Mouse (Mus musculus) liver (tissue): Measurements from ENCODE around the gene Tshz3.

ENCODE experiments used
- DNase-seq: peaks from one replicate; pipeline ENCODE4 v3.0.0-alpha.2; 2020; ENCODE audit warnings: mixed read lengths

The Tshz3 gene

DNA sequence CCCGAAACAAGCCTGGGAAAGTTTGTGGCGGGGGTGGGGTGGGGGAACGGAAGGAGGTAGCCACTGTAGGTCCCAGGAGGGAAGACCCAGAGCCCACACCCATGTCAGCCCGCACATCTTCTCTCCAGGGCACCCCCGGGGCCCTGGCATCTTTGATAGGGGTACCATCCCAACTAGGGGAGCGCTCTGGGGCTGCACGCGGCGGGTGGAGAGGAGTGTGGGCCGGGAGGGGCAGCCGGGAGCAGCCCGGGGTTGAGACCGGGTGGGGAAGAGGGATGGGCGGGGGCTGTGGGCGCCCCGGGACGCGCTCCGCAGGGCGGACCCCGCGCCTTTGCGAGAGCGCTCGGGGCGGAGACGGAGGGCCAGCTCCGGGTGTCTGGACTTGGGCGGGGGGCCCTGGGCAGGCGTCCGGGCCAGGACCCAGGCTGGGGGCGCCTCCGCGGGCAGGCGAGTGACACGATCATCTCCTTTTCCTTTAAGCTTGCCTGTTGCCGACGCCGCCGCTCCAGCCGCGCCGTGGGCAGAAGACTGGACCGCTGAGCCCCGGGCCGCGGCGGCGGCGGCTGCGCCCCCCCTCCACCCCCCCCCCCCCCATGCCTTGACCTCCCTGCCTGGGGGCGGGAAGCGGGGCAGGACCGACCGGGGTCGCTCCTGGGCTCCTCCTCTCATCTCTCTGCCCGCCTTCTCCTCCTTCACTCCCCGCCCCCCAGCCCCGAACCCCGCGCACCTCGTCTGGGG, 631 bp upstream of the Tshz3 start:
- DNase-seq = no peak

DNA sequence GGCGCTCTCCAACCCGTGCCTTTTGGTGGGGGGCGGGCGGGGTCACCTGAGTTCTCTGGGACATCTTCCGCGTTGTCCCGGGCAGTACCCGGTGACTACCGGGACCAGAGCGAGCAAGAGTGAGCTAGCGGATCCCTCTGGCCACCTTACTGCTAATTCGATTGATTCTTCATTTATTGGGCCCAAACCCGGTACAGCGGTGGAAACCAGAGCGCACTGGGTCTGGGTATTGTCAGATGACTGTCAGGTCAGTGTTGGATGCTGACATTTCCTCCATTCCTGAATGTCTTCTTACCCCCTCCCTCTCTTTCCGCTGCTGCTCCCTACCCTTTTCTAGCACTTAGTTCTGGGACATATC, 650 bp downstream of the Tshz3 start:
- no peak for DNase-seq

DNA sequence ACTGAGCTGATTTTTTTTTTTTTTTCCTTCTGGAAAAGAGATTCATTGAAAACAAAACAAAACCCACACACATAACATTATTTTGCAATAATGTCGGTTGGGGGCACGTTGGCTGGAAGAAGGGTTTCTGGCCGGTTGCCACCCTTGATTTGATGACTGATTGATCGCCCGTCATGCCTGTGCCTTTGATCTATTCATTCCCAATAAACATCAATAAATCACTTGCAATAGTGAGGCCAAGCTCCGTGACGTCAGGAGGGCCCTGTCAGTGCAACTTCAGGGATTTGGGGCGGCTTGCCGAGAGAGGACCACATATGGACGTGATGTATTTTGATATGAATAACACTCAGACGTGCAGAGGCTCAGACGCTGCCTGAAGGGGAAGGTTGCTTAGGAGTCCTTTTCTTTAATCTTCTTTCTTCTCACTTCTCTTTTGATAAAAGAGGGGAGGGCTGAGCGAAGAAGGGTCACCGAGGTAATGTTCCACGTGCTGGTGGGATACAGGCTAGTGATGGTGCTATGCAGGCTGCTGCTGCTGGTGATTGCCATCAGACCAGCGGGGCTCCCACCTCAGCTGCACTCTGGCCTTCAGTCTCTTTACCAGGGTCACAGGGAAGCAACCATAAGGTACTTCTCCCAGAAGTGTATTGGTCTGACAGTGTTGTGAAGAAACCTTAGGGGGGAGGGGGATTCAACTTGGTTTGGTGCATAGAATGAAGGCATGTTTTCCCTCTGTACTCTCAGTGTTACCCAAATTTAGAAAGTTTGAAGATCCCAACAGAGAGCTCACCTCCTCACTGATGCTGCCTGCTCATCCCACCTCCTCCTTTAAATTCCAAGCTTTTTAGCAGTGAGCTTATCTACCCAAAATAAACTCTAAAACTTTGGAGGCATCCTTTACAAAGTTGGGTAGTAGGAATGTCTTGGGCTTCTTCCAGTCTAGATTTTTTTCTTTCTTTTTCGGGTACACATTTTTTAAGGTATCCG, 1.4 kb downstream of the Tshz3 start:
- DNase-seq = no peak

DNA sequence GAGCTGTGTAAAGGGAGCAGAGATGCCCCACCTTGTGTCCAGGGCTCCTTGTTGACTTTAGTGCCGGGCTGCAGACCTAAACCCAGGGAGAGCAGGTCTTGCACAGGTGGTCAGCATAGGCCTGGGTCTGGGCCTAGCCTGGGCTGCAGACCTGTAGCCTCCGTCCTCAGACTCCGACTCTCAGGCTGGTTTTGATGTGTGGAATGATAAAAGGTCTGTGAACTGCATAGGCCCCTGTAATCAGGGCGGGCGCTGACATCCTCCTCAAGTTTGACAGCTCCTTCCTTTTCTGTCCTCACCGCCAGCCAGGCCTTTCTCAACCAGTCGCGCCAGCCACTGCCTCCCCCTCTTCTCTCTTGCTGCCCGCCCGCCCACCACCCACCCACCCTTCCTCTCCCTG, 8.7 kb downstream of the Tshz3 start:
- peak; percentile 33 for DNase-seq

DNA sequence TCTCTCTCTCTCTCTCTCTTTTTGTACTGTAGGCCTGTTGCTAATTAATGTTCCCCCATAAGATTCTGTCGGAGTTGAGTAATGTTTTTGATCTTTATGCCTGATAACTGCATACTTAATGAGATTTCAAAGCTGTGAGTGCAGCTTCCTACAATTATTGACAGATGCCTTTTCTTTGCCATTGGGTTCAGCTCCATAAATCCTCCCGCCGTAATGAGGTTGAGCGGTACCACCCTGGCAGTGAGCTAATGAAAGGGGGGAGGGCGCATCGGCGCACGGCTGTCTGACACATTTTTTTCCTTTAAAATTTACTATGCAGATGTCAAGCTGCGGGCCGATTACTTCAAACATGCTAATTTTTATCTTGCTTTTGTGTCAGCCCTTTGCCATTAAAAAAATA, 9.3 kb downstream of the Tshz3 start:
- DNase-seq = no peak

DNA sequence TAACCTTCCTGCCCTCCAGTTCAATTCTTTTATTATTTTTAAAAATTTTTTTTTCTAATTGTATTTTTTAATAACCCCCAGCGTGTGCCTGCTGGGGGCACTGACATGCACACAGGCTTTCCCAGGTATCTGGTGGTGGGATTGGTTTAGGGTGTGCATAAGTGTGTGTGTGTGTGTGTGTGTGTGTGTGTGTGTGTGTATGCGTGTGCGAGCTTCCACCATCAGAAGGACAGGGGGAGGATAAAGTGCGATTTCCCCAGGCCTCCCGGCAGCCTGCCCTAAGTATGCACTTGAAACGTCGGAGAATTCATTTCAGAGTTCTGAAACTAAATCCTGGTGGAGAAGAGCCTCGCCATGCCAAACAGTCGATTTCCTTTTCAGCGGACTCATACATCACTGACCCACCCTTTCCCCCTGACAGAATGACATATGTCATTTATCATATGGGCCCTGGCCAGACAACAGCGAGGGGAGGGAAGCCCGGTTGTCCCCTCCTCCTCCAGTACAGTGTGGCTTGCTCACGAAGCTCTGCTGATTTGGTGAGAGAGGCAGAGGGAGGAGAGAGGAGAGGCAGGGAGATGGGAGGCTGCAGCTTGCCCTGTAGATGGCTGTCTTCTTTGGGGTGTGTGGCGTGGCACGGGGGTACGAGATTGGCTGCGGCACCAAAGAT, 9.9 kb downstream of the Tshz3 start:
- DNase-seq = peak; percentile 14

DNA sequence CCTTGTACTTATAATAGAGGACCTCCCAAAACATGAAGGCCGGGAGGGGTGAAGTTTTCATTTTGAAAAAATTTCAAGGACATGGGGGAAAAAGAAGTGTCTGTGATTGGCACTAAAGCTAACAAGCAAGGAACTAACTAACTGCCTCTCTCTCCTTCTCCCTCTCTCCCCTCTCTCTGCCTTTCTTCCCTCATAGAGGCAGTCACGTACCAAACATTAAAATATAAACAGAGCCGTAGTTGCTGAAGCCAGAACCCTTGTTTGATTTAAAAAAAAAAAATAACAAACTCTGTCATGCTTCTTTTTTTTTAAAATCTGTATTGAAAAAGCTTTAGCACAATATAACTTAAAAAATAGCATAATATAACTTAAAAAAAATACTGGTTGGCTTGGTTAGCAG, 10.9 kb downstream of the Tshz3 start:
- DNase-seq = no peak

DNA sequence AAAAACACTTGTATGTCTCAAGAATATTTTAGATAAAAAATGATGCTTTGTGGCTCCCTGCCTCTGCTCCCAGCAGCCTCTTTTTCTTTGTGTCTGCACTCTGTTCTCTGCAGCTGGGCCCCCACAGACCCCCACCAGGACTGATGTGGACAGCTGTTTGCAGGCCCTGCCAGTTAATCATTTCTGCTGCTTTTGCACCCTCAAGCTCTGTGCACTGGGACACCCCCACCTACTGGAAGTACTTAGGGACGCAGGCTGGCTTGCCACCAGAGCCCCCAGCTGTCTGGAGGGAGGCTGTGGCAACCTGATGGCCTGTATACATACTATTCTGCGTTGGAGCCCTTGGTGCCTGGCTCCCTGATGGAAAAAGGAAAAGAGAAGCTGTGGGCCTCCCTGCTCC, 11.3 kb downstream of the Tshz3 start:
- DNase-seq = peak; percentile 33

DNA sequence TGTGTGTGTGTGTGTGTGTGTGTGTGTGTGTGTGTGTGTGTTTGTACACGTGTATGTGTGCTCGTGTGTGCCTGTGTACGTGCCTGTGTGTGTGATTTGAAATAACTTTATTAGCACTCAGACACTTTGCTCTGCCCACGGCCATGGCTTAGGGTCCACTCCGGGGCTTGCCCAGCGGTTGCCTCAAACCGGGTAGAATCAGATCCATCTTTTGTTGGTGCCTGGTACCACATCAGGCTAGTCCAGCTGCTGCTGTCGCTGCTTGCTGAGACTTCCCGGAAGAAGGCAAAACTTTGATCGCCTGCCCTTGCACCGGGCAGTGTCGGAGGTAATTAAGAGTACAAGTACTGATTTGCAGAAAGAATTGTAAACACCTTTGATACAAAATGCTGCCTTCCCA, 12.1 kb downstream of the Tshz3 start:
- no peak for DNase-seq

DNA sequence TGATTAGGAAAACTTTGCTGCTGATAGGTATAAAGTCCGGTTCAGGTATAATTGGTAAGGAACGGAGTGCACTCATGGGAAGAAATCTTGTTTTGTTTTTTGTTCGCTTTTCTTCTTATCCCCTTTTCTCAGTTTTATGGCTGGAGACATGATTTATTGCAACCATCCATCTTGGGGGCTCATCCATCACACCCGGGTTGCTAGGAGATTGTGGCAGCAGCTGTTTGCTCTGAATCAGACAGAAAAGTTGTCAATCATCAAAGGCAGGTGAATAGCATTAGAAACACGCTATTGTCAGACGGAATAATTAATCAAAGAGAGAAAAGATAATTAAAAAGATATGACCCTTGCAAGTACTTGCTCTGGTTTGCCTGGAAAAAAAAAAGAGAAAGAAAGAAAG, 12.5 kb downstream of the Tshz3 start:
- no peak for DNase-seq

DNA sequence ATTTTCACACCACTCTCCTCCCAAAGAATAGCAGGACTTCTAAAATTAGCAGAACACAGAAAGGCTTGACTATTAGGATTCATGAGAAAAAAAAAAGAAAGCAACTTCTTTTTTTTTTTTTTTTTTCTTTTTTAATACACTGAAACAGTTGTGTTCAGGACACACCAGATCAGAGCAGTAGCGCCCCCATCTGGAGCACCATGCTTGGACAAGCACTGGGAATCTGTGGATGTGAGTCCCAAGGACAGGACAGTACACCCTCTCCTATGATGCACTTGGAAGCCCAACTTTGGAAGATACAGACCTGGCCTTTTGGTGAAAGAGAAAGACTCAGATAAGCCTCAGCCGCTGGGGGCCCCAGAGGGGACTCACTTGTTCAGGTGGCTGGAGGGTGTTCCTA, 13.8 kb downstream of the Tshz3 start:
- DNase-seq = no peak

DNA sequence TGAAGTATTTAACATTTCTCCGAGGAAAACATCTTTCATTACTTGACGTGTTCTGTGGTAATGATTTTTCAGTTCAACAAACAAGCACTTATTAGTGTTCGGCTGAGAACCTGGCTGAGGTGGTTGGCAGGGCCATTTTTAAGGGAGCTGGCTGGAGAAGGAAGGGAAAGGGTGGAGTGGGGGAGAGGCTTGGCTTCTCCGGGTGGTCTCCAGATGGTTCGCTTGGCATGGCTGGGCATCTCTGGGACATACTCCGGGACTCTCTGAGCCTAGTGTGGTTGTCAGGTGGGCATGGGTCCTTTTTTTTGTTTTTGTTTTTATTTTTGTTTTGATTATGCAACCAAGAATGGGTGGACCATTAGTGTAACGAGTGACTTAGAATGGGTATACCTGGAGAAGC, 16.4 kb downstream of the Tshz3 start:
- DNase-seq = no peak

DNA sequence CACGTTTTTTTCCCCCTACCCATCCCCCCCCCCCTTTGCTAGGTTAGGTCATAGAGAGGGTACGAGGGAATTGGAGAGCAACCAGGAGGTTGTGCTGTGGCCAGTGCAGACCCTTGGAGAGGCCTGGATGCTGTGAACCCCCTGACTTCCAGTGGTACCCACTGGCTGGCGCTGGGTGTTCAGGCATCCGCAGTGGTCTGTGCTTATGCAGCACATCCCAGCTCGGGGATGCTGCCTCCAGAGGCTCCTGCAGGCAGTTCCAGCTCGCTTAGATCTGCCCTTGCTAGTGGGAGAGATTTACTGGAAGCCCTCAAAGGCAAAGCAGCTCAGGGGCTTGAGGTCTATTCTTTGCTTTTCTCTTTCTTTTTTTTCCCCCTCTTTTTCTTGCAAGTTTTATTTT, 19.3 kb downstream of the Tshz3 start:
- no peak for DNase-seq

DNA sequence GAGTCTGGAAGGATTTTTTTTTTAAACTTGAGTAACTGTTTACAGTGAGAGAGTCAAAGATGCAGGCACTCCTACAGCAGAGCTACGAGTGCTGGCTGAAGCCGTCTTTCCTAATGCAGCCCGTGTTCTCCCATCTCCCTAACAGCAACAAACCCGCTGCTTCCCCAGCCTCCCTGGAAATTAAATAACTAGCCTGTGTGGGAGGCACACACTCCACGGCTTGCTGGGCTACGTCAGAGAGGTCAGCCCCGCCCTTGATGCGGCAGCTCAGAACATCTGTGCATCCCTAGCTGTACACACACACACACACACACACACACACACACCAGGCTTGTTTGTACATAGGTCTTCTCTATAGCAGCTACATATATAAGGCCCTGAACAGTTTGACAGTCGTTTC, 22.9 kb downstream of the Tshz3 start:
- no peak for DNase-seq

DNA sequence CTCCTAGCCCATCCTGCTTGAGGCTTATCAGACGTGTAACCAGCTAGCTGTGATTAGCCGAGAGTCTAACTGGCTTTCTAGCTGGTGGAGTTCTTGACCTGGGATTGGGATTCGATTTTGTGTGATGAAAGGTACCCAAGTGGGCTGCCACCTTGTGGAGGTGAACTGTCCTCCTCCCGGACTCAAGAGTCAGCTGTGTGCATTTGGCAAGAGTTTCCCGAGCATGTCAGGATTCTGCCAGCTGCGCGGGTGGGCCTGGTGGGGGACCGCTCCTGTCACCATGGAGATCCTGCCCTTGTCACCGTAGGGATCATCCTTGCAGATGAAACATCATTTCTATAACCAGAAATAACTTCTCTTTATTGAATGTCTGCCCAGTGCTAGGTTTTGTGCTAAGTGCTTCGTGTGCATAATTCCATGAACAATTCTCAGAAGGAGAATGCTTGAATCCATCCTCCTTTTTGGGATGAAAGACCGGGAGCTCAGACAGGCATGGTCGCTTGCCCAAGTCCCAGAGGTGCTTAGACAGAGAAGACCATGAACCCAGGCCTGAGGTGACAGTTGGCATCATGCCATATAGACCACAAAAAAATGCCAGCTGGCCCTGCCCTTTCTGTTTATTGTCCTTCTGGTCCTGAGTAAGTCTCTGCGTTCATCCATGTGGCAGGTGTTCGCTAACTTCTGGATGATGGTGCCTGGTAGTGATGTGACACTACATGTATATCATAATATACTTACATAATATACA, 38.6 kb downstream of the Tshz3 start:
- no peak for DNase-seq

DNA sequence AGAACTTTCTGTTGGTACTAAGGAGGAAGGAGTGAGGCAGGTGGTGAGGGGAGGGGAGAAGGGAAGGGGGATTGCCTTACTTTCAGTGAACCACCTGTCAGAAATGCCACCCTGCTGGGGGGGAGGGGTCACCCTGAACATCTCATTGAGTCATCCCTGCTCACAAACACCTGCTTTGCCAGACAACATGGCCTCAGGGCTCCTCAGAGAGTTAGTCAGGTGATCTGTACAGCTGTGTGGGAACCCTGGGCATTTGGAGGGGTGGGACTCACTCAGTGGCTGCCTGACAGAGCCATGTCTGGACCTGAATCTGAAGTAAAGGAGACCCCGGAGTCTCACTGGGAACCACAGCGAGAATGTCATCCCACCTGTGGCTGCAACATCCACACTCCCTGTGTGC, 53.6 kb downstream of the Tshz3 start:
- DNase-seq = no peak

DNA sequence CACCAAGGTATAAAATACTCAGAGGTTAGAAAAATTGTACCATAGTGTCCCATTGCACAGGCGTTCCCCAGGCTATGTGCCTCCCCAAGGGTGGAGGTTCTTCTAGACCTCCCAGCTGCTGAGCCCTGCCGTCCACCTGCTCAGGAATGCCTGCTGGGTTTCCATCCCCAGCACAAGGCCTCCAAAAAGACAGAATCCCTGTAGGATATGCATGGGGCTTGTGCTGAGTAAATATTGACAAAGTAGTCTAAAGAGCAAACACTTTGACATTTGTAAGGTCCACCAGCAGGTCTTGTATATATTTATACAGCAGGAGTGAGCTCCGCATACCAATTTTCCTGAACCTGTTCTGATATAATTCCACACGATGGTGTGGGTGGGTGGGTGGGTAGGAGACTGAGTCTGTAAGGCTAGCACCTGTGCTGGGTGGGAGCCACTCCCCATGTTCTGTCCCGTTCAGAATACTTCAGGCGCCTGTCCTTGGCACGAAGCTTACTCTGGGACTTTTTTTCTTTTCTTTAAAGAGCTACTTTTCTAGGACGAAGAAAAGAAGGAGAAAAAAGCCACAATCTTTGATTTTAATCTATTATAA, 69.7 kb downstream of the Tshz3 start:
- DNase-seq = no peak

DNA sequence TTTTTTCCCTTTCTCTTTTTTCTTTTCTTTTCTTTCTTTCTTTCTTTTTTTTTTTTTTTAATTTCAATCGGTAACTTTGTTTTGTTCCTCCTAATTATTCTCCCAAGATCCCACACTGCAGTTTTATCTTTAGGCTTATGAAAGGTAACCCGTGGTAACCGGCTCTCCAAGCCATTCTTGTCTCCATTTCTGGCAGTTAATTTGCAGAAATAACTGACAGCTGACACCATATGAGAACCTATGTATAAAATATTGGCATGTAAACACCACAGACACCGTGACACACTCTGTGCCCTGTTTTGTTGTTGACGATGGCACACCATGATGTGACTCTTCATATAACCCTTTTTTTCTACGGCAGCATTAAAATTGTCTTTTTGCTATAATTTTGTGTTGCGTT, 75.2 kb downstream of the Tshz3 start:
- DNase-seq = no peak

DNA sequence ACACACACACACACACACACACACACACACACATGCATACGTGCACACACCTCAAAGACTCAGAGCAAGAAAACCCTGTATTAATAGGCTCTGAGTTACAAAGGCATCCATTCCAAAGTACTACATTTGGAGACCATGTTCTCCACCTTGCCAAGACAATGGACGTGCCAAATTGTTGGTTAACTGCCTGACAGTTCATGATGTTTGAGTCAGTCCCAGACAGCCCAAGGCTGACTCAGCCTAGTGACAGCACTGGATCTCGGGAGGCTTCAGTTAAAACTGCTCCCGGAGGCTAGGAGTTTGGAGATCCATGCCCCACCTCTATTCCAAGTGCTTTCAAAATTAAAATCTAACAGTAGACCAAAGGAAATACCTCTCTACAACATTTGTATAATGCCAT, 79.0 kb downstream of the Tshz3 start:
- DNase-seq = no peak

DNA sequence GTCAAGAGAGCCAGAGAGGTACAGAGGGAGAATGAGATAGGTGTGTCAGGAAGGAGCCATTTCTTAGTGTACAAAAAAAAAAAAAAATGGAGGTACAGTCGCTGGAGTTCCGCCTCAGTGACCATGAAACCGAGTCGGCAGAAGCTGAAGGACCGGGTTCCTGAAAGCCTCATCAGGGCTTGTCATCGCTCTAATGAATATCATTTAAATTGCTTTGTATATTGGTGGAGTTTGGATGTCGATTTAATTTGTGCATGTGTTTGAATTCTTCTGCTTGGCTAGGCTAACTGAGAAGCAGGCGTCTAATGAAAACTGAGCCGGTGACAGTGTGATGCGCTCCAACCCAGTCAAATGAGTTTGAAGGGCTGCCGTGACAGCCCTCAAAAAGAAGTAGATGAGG, 80.5 kb downstream of the Tshz3 start:
- no peak for DNase-seq

DNA sequence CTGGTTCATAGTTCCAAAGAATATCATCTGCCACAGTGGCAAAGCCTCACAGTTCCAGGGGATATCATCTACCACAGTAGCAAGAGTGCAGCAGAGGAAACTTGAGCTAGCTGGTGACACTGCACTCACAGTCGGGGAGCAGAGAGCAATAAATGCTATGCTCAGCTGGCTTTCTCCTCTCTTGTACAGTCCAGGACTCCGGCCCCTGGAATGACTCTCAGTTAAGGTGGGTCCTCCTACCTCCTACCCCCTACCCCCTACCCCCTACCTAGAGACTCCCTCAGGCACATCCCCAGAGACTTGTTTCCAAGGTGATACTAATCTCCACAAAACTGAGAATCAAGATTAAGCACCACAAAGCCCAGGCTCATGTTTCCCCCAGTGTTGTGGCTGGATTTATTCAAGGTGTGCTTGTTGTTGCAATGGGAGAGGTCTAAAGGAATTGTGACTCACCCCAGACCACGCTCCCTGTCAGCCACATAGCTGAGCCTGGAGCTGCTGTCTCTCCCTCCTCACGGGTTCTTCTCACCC, 86.4 kb downstream of the Tshz3 start:
- DNase-seq = no peak

DNA sequence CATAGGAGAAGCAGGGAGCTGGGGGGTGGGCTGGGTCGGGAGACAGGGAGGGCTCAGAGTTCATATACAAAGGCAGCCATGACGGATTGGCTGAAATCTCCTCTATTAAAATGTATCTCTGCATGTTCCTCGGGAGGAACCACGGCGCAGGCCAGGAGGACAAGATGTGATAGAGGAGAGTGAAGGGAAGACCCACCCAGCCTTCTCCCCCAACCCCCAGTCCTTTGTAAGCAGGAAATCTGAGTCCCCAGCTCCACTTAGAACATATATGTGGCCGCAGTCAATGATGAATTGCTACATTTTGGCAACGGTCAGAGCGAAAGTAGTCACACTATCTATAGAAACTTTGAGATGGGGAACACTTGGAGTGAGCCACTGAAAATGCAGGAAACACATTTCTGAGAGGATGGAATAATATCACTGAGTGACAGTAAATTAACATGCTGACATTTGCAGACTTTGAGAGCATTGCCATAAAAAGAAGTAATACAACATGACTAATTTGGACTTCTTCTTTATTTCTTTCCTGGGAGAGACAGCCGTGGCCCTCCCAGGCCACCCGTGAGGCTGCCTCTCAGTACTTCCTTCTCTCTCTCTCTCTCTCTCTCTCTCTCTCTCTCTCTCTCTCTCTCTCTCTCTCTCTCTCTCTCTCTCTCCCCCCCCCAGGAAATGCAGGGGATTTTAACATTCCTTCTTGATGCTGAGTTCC, 88.9 kb downstream of the Tshz3 start:
- DNase-seq = no peak
